Mouse (Mus musculus) kidney, adult 2 months (tissue): Measurements from ENCODE around the gene Odf2. TPM values are rescaled to one million over a fixed set of nuclear protein-coding genes. Genes with fewer than 3 reads are reported as not detected.

Experiments used
- DNase-seq: peaks from one replicate; pipeline ENCODE4 v3.0.0; 2021
- H3K27ac ChIP-seq: fragments of 200-500 bp; 2 replicates; pipeline ENCODE4 v1.5.1; 2012; ENCODE audit warnings: low read depth, low read length, control low read depth, inconsistent platforms; ENCODE audit not compliant: insufficient read depth
- H3K27me3 ChIP-seq: fragments of 200-500 bp; replicated peaks from 2 replicates; pipeline ENCODE4 v1.6.1; 2012; ENCODE audit warnings: mild to moderate bottlenecking, moderate library complexity, low read length, inconsistent platforms; ENCODE audit not compliant: control insufficient read depth, insufficient read depth
- H3K36me3 ChIP-seq: fragments of 200-500 bp; 2 replicates; pipeline ENCODE4 v1.6.1; 2012; ENCODE audit warnings: mild to moderate bottlenecking, moderate library complexity, low read length, inconsistent platforms; ENCODE audit not compliant: control insufficient read depth, insufficient read depth
- H3K4me1 ChIP-seq: fragments of 200-500 bp; 2 replicates; pipeline ENCODE4 v1.6.1; 2011; ENCODE audit warnings: low read length; ENCODE audit not compliant: control insufficient read depth, insufficient read depth
- H3K4me3 ChIP-seq: fragments of 200-500 bp; 2 replicates; pipeline ENCODE4 v1.5.1; 2011; ENCODE audit warnings: mild to moderate bottlenecking, low read depth, low read length, control low read depth; ENCODE audit not compliant: insufficient read depth
- CTCF ChIP-seq: fragments of 200-500 bp; conservative IDR thresholded peaks from 2 replicates; pipeline ENCODE4 v1.5.1; 2011; ENCODE audit warnings: low read depth, mild to moderate bottlenecking, control low read depth, low read length, moderate library complexity, mixed read lengths; ENCODE audit not compliant: insufficient read depth, insufficient read length
- POLR2A ChIP-seq: fragments of 200-500 bp; IDR thresholded peaks from one replicate; pipeline ENCODE4 v1.6.1; 2011; ENCODE audit warnings: low read depth, low read length, control low read depth
- WGBS: fragments of 180-500 bp; shearing (Covaris S2); methylation state at CpG from one replicate; pipeline ENCODE4 v1.1.7; 2018; 5-methylcytosine and 5-hydroxymethylcytosine counted together
- polyA plus RNA-seq: library from polyadenylated mRNA; depleted of rRNA; stranded (reverse); fragments of >200 nt; gene quantifications from 2 replicates; pipeline ENCODE4 v1.2.3, GENCODE M21; 2012

Gene Odf2
- polyA plus RNA-seq, 1 experiment: 17.6 TPM

DNA sequence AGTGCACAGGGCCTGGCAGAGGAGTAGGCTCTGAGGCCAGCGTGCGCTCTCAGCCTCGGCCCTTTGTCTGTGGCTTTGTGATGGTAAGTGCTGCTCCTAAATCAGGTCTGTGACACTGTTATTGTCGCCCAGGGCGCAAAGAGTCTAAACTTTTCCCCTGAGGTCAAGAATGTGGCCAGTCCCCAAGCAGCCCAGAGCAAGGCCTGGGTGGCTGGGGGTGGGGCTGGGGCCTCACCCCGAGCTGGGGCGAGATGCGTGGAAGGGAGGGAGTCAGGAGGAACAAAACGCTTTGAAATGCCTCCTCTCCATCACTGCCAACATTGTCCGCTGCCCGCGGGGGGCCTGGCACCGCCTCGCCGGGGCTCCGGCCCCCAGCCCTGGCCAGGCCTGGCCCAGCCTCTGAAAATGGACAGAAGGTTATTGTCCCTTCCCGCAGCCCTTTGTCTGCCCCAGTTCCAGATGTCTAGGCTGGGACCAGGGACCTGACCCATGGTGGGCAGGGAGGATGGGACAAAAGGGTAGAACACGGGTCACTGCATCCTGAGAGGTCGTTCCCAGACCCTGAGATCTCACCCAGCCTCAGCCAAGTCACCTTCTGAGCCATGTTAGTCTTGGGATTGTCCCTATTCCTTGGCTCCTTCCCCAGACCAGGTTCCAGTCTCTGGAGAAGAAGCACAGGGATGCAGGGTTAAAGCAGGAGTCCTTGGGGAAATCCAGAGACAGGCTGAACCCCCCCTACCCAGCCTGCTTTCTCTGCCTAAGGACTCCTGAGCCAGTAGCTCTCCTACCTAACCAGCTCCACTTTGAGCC, 32.4 kb upstream of the Odf2 start:
- Histone ChIP-seq H3K27me3 (no peaks in the 10 kb centered on the region), H3K27ac (no peak overlapping the region), H3K4me3 (no peak overlapping the region), H3K36me3 (no peaks in the 10 kb centered on the region), H3K4me1 (no peaks in the 10 kb centered on the region)
- TF ChIP-seq CTCF (no peak), POLR2A (no peak)
- DNase-seq: no peak
- 36% methylated on average over 19 of the region's 19 CpGs for WGBS

DNA sequence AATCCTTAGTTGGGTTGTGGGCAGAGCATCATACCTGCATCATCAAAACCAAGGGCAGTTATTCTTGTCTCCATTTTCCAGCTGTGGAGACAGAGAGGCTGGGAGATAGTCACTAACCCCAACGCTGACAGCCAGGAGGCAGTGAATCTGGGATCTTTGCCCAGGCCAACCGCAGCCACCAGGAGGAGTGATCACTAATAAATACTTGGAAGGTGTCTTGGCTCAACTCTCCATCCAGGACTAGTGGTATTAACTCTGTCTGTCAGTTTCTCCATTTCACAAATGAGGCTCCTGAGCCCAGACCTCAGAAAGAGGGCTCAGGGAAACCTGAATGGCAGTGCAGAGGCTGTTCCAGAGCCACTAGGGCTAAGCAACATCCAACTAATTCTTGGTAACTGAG, 31.7 kb upstream of the Odf2 start:
- H3K4me1 ChIP-seq: no peaks in the 10 kb centered on the region
- H3K27ac ChIP-seq: no peak overlapping the region
- WGBS: 45% methylated on average over 2 of the region's 2 CpGs
- DNase-seq: no peak
- H3K36me3 ChIP-seq: no peaks in the 10 kb centered on the region
- no peaks in the 10 kb centered on the region for H3K27me3 ChIP-seq
- TF ChIP-seq POLR2A (no peak), CTCF (no peak)
- no peak overlapping the region for H3K4me3 ChIP-seq

DNA sequence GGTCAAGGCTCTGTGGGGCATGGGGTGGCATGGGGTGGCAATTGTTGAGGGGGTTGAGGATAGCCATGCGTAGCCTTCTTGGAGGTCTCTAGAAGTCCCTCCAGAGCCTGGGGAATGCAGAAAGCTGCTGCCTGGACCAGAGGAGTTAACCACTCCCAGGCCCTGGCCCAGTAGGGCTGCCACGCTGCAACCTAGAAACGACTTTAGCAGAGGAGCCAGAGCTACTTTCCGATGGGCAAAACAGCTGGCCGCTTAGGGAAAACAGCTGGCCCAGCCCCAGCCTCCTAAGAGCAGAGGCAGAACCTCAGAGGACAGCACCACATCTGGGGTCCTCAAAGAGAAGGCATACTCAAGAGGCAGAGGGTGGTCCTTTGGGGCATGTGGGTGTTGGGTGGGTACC, 31.1 kb upstream of the Odf2 start:
- Histone ChIP-seq H3K4me3 (no peak overlapping the region), H3K4me1 (no peaks in the 10 kb centered on the region), H3K27ac (no peak overlapping the region), H3K36me3 (no peaks in the 10 kb centered on the region), H3K27me3 (no peaks in the 10 kb centered on the region)
- no peak for TF ChIP-seq POLR2A
- TF ChIP-seq CTCF: no peak
- WGBS: 77% methylated on average over 5 of the region's 5 CpGs
- DNase-seq: no peak

DNA sequence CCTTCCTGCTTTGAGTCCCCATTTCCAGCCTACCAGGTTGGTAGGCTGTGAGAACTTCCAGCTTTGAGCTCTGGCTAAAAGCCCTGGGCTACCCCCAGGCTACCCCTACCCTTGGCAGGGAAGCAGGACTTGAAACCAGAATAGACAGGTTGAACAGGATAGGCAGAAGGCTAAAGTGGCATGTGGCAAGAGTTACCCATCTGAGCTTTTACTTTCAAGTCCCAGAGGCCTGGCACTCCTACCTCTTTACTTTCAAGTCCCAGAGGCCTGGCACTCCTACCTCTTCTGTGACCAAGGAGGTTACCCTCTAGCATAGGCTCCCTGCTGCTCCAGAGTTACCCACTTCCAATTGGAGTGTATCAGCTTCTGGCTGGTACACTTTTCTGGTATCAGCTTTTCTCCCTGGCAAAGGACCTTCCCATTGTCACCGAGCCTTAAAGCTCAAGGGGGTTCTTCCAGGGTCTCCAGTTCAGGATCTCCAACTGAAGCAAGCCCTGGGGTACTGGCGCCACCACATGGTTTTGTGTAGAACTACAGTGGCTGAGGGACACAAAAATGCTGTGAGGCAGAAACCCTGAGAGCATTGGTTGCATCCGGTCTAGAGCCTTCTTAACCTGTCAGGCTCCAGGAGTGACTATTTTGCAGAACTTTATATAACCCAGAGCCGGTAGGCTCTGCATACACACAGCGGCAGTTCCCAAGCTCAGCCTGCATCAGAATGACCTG, 30.1 kb upstream of the Odf2 start:
- H3K27me3 ChIP-seq: no peaks in the 10 kb centered on the region
- DNase-seq: peak; percentile 48
- WGBS: 10% methylated on average over 5 of the region's 5 CpGs
- TF ChIP-seq CTCF (peak; percentile 73), POLR2A (no peak)
- H3K36me3 ChIP-seq: no peaks in the 10 kb centered on the region
- no peaks in the 10 kb centered on the region for H3K4me1 ChIP-seq
- no peak overlapping the region for H3K27ac ChIP-seq
- no peak overlapping the region for H3K4me3 ChIP-seq

DNA sequence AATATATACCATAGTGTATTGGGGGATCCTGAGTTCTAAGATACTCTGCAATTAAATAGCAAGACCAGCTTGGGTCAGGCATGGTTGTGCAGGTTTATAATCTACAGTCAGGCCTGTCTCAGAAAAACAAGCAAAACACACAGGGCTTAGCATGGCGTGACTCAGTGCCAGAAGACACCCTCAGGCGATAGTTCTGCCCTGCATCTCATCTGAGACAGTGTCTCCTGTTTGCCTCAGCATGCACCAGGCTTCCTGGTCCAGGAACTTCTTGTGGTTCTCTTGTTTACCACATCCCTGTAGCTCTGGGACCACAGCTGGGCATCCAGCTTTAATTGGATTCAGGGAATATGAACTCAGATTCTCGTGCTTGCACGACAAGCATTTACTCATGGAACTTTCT, 23.9 kb upstream of the Odf2 start:
- no peak for TF ChIP-seq POLR2A
- no peak overlapping the region for H3K27ac ChIP-seq
- no peak for DNase-seq
- 80% methylated on average over 4 of the region's 4 CpGs for WGBS
- no peak overlapping the region for H3K4me3 ChIP-seq
- H3K27me3 ChIP-seq: no peaks in the 10 kb centered on the region
- H3K36me3 ChIP-seq: no peaks in the 10 kb centered on the region
- H3K4me1 ChIP-seq: no peaks in the 10 kb centered on the region

DNA sequence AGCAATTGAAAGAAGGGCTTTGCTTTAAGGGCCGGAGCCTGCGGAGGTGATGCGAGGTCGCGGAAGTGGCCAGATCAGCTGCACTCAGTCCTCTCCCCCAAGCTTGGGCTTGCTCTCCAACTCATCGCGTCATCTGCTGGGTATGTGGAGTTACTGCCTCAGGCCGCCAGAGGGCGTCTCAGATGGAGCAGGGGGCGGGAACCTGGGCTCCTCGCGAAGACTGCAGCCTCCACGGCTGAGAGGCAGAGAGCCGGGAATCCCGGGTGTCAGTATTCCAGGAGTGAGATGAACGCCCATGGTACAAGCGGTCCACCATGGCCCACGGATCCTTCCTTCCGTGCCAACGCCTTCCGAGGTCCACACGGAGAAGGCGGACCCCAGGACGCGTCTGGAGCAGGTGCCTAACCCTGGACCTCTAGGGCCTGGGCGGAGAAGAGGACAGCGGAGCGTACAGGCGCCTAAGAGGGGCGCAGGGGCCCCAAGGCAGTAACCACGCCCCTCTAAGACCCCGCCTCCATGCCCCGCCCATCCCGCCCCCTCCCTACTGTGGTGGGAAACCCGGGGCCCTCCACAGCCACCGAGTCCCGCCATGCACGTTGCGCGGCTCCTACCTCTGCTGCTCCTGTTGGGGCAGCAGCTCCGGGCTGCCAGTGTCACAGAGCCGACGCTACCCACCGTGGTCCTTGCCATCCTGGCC, 19.9 kb upstream of the Odf2 start, which contains the start of gene Cercam:
TSS of gene Cercam (plus strand) at position 216 of the 697 bp plus-strand sequence.
- Histone ChIP-seq H3K27ac (no peak within 1 kb of the TSS), H3K4me1 (no peaks in the 10 kb centered on the region), H3K4me3 (peak within 1 kb of the TSS; percentile 53), H3K36me3 (no peaks in the 10 kb centered on the region), H3K27me3 (no peaks in the 10 kb centered on the region)
- peak; percentile 83 for DNase-seq
- WGBS: 1% methylated on average over 44 of the region's 44 CpGs
- TF ChIP-seq POLR2A (no peak), CTCF (peak; percentile 86)
